Mouse (Mus musculus) heart, postnatal 36 days (tissue): ENCODE results near the gene Thap4. TPM values are rescaled to one million over a fixed set of nuclear protein-coding genes. Genes with fewer than 3 reads are reported as not detected.
"Not testable (repeated sequence)": the region's sequence is repeated elsewhere in the genome, so short reads cannot be mapped to it uniquely, and the experiment has no call there.

Experiments
- DNase-seq, 2 experiments: peaks; one replicate each; pipeline ENCODE4 v3.0.0; 2021 to 2022
- intact Hi-C: fragments of 180-260 bp; cut with DNase I; formaldehyde crosslinking; loops from one replicate; pipeline ENCODE4 v1.15.1; 2025
- total RNA-seq, 2 experiments: library from RNA; stranded (reverse); gene quantifications; 2 replicates each; pipeline ENCODE4 v1.2.3; 2021

The Thap4 gene
- total RNA-seq, 2 experiments from 2014 or later, result 77.9 to 88.1 TPM

DNA sequence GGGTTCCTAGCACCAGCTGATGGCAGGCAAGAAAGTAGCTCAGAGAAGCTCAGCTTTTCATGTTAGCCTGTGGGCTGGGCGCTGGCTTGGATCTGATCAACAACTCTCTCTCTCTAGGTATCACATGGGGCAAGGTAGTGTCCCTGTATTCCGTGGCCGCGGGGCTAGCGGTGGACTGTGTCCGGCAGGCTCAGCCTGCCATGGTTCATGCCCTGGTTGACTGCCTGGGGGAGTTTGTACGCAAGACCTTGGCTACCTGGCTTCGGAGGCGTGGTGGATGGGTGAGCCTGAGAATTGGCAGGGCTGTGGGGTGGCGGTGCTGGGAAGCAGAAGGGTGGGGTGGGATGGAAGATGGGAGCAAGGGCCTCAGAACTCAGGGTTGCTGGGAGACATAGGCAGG lies 60.7 kb downstream of the Thap4 start:
- DNase-seq, result no peak
- intact Hi-C loops, result loop anchor here (2.0 kb wide), 1 partner anchor 33 kb away; no protein-coding TSS in a partner anchor

DNA sequence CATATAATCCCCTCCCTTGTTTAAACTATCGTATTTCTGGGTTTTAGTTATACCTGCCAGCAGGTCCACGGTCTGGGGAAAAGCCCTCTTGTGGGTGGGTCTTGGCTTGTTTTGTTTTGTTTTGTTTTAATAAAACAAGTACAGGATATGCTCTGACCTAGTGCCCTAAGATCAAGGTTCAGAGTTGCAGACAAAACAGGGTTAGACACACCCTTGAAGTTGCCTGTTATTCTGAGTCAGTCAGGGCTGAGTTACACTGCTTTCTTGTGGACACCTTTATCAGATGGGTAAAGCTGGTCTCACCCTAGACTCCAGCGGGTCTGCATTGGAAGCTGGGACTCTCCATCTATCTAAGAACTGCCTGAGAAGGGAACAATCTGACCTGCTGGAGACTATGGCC lies 61.2 kb downstream of the Thap4 start:
- DNase-seq, result no peak
- intact Hi-C loops, result no loop called here

GRCm38 (mm10) chr1:93692773-93693172 lies 61.9 kb downstream of the Thap4 start:
- intact Hi-C loops, result no loop called here
- no peak for DNase-seq

- intact Hi-C loops, result no loop called here
Measured at GRCm38 (mm10) chr1:93691786-93692357, 62.8 kb downstream of the Thap4 start.

GRCm38 (mm10) chr1:93691106-93691505 lies 63.6 kb downstream of the Thap4 start:
- intact Hi-C loops, result no loop called here
- no peak for DNase-seq

More at GRCm38 (mm10) chr1:93691786-93692357, 62.8 kb downstream of the Thap4 start:
- DNase-seq, result no peak

DNA sequence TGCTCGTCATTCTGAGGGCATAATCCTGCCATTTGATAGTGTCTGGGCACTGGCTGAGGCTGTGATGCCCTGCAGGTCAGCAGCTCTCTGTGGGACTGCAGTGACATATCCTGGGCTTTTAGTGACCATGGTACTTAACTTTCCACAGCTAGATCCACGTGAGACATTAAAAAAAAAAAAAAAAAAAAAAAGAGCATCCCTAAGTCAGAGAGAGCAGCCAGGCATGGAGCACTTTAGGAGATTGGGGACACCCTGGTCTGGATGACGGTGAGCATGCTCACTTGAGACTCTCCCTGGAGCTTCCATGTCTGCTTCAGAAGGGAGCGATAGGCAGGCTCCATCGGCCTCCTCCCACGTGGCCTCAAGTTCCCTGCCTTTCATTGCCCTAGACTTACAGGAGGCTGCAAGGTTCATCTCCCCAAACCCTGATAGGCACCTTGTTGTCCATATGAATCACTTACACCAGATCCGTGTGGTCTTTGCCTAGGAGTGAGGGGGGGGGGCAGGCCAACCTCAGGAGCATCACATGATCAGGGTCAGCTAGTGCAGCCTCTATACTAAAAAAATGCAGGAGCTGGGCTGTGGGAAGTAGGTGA lies 64.7 kb downstream of the Thap4 start:
- DNase-seq, result no peak
- intact Hi-C loops, result no loop called here

DNA sequence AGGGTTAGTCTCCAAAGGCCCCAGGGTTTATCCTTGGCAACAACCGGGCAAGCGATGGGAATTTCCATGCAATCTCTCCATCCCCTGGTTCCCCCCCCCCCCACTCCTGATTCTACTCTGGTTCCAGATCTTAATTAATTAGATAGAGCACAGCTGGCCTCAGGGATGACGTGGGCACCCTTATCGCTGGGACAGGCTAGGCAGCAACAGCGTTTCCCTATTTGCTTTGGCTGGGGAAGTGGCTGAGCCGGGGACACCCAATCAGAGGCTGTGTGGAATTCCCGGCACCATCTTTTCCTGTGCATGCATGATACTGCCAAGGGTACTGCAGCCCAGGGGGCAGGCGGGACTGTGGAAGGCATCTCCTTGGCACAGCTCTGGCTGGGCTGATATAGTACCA lies 66.5 kb downstream of the Thap4 start:
- peak in 1 of 2 experiments; percentile 47 for DNase-seq
- intact Hi-C loops, result no loop called here

DNA sequence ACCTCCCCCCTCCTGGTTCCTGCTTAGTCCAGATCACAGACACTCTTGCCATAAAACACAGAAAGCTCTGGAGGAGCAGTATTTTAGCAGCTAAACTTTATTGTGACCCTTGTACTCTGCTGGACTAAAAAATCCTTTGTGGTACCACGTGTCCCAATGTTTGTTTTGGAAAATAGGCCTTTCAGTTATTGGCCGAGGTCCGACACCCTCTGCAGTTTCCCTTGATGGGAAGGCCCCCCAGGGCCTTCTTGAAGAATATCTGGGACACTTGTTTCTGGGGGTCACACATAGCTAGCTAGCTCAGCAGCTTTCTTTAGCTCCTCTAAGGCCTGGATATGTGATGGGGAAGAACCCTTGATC lies 67.7 kb downstream of the Thap4 start:
- DNase-seq, result no peak
- intact Hi-C loops, result no loop called here

- DNase-seq, result peak; percentile 53 to 54
- intact Hi-C loops, result no loop called here
Measured at GRCm38 (mm10) chr1:93686245-93686960, 68.3 kb downstream of the Thap4 start.

GRCm38 (mm10) chr1:93685401-93686244 lies 69.0 kb downstream of the Thap4 start, which contains the start of gene Bok:
Bok (plus strand) TSS chr1:93685660.
- intact Hi-C loops, result no loop called here
- peak; percentile 82 to 83 for DNase-seq

- peak; percentile 36 to 52 for DNase-seq
- intact Hi-C loops, result no loop called here
Measured at GRCm38 (mm10) chr1:93679889-93680568, 74.6 kb downstream of the Thap4 start.

- intact Hi-C loops, result no loop called here
Measured at GRCm38 (mm10) chr1:93678386-93678785, 76.3 kb downstream of the Thap4 start.

GRCm38 (mm10) chr1:93672682-93673081 lies 82.0 kb downstream of the Thap4 start:
- intact Hi-C loops, result no loop called here
- DNase-seq, result no peak

More at GRCm38 (mm10) chr1:93678386-93678785, 76.3 kb downstream of the Thap4 start:
- peak; percentile 53 to 59 for DNase-seq

- DNase-seq, result no peak
- intact Hi-C loops, result loop anchor here (2.0 kb wide), 1 partner anchor 133 kb away; the partner anchor contains the start of gene Ing5
Measured at GRCm38 (mm10) chr1:93669941-93670340, 84.7 kb downstream of the Thap4 start.

GRCm38 (mm10) chr1:93668791-93669548 lies 85.7 kb downstream of the Thap4 start:
- intact Hi-C loops, result loop anchor here (1.0 to 2.0 kb wide), 2 partner anchors 58 to 134 kb away; partner anchors contain the start of gene Ing5
- peak; percentile 82 to 84 for DNase-seq

DNA sequence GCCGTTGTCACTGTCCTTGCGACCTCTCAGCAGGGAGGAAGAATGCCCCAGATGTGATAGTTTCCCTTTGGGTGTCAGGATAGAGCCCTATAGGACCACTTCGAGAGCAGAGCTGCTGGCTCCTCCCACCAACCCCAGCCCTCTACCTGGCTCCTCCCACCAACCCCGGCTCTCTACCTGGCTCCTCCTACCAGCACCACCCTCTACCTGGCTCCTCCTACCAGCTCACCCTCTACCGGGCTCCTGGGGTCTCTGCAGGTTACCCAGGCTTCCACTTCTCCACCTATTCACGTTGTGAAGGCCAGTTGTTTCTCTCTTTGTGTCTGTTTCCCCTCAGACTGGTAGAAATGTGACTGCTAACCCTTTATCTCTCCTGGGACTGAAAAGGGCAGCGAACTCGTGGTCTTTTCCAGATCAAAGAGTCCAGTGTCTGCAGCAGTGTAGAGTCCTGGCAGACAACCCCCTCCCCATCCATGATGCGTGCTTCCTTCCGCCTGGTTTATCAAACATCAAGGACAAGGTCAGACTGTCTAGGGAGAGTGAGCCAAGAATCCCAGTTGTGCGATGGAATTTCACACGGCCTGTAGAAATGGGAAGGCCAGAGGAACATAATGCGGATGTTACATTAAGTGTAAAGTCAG lies 86.8 kb downstream of the Thap4 start:
- no peak for DNase-seq
- intact Hi-C loops, result loop anchor here (1.0 to 2.0 kb wide), 2 partner anchors 59 to 135 kb away; partner anchors contain the start of gene Ing5

DNA sequence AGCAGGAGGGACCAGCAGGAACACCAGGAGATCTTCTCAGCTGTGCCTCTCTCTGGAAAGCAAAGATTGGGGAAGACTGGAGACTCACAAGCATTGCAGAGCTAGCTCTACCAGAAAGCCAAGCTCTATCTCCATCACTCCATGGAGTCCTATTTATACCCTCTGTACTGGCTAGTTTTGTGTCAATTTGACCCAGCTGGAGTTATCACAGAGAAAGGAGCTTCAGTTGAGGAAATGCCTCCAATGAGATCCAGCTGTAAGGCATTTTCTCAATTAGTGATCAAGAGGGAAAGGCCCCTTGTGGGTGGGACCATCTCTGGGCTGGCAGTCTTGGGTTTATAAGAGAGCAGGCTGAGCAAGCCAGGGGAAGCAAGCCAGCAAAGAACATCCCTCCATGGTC lies 96.1 kb downstream of the Thap4 start, which contains the start of gene Stk25:
Gene Stk25, minus strand, starts transcription at position 101 of the 400 bp plus-strand sequence.
- intact Hi-C loops, result not testable (repeated sequence)

GRCm38 (mm10) chr1:93657025-93657360 lies 97.7 kb downstream of the Thap4 start:
- intact Hi-C loops, result no loop called here
- DNase-seq, result no peak

More for the DNA sequence above, 96.1 kb downstream of the Thap4 start, which contains the start of gene Stk25:
- DNase-seq, result not testable (repeated sequence)
